Mouse (Mus musculus) erythroblast, embryonic 14.5 days (primary cell): Measurements from ENCODE around the gene Ppm1n.

ENCODE experiments used
- GATA1 ChIP-seq: IDR thresholded peaks from 2 replicates; pipeline ENCODE4 v1.6.1; 2012; ENCODE audit warnings: low read length, inconsistent platforms, mixed read lengths
- TAL1 ChIP-seq: IDR thresholded peaks from 3 replicates; pipeline ENCODE4 v1.6.1; 2012; ENCODE audit warnings: low read length, inconsistent platforms, mixed read lengths

GRCm38 (mm10) chr7:19301461-19302263 is 21.8 kb upstream of the Ppm1n start:
- TF ChIP-seq TAL1: no peak
- no peak for TF ChIP-seq GATA1
